Mouse (Mus musculus) heart, adult 8-10 months (tissue): ENCODE results near the gene Gm42906. TPM values are rescaled to one million over a fixed set of nuclear protein-coding genes. Genes with fewer than 3 reads are reported as not detected.

Source experiments
- DNase-seq: peaks from one replicate; pipeline ENCODE4 v3.0.0; 2022; ENCODE audit warnings: low spot score
- total RNA-seq, 4 experiments: library from RNA; stranded (reverse); gene quantifications; 2 replicates each; pipeline ENCODE4 v1.2.4; 2022

Gm42906 gene
- total RNA-seq, 4 experiments from 2014 or later, result 3.1 to 9.9 (median 9.5) TPM; not detected in 1

GRCm38 (mm10) chr5:151110461-151110908 lies 317.5 kb downstream of the Gm42906 start:
- peak; percentile 68 for DNase-seq

GRCm38 (mm10) chr5:151109822-151110221 lies 318.1 kb downstream of the Gm42906 start:
- no peak for DNase-seq

GRCm38 (mm10) chr5:151108955-151109354 lies 319.0 kb downstream of the Gm42906 start:
- DNase-seq, result no peak

- DNase-seq, result peak; percentile 26
Observed at GRCm38 (mm10) chr5:151108291-151108897, 319.6 kb downstream of the Gm42906 start.

- no peak for DNase-seq
Observed at GRCm38 (mm10) chr5:151106841-151107240, 321.1 kb downstream of the Gm42906 start.

- DNase-seq, result no peak
Observed at GRCm38 (mm10) chr5:151105054-151105971, 322.6 kb downstream of the Gm42906 start.

- no peak for DNase-seq
Observed at GRCm38 (mm10) chr5:151104354-151105053, 323.5 kb downstream of the Gm42906 start.

GRCm38 (mm10) chr5:151103284-151103683 lies 324.7 kb downstream of the Gm42906 start:
- no peak for DNase-seq

- DNase-seq, result no peak
Observed at GRCm38 (mm10) chr5:151102262-151102661, 325.7 kb downstream of the Gm42906 start.

- no peak for DNase-seq
Observed at GRCm38 (mm10) chr5:151096012-151096411, 332.0 kb downstream of the Gm42906 start.

GRCm38 (mm10) chr5:151092886-151093665 lies 334.9 kb downstream of the Gm42906 start:
- no peak for DNase-seq

- DNase-seq, result no peak
Observed at GRCm38 (mm10) chr5:151090996-151091395, 337.0 kb downstream of the Gm42906 start.

GRCm38 (mm10) chr5:151089201-151089600 lies 338.8 kb downstream of the Gm42906 start:
- no peak for DNase-seq

GRCm38 (mm10) chr5:151086425-151087202 lies 341.3 kb downstream of the Gm42906 start:
- DNase-seq, result peak; percentile 45

- no peak for DNase-seq
Observed at GRCm38 (mm10) chr5:151085749-151086148, 342.2 kb downstream of the Gm42906 start.

GRCm38 (mm10) chr5:151080276-151080675 lies 347.7 kb downstream of the Gm42906 start:
- DNase-seq, result no peak

- no peak for DNase-seq
Observed at GRCm38 (mm10) chr5:151077953-151078352, 350.0 kb downstream of the Gm42906 start.

- no peak for DNase-seq
Observed at GRCm38 (mm10) chr5:151076917-151077316, 351.0 kb downstream of the Gm42906 start.

GRCm38 (mm10) chr5:151074282-151074681 lies 353.7 kb downstream of the Gm42906 start:
- no peak for DNase-seq

- DNase-seq, result no peak
Observed at GRCm38 (mm10) chr5:151071430-151071829, 356.5 kb downstream of the Gm42906 start.
